Mouse (Mus musculus): ENCODE measurements around the gene Ch25h. TPM values are rescaled to one million over a fixed set of nuclear protein-coding genes. Genes with fewer than 3 reads are reported as not detected.

Gene Ch25h
- polyA plus RNA-seq, 1 experiment from 2014 or later, result not detected

DNA sequence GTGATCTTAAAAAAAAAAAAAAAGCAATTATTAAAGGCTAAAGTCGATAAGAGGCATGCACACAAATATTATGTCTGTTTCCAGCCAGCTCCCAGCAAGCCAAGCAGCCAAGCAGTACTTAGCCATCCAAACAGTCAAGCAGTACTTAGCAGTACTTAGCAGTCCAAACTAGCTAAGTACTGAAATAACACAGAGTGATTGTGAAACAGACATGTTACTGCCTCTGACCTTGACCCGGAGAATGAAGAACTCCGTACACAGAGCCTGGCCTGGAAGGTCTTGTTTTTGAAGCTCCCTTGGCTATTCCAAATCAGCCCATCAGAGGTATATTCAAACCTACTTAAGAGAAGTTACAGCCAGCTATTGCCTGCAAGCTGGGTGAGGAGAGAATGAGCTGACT lies 42.2 kb upstream of the Ch25h start:
- ATAC-seq, result no peak

GRCm38 (mm10) chr19:34516346-34516745 lies 41.4 kb upstream of the Ch25h start:
- no peak for ATAC-seq
- DNase-seq (ENCODE audit: low read depth, low spot score), result no peak
- in situ Hi-C loops (cut with MboI; ENCODE audit: low pct_unique_long_range_greater_than_20kb), result no loop called here
- no peak for TF ChIP-seq CTCF (IDR thresholded peaks at IDR 0.05)
- CTCF ChIA-PET, result interaction anchor here (1.2 to 3.4 kb wide), 3 partner anchors 10 to 16 kb away, joined by 4 to 22 read pairs (median 5); partner anchors contain the start of gene Lipa
- POLR2A ChIA-PET, result interaction anchor here (0.6 to 1.2 kb wide), 2 partner anchors 10 to 17 kb away, joined by 3 to 4 read pairs; no protein-coding TSS in a partner anchor
- H3K27me3 ChIP-seq, result no peaks in the 10 kb centered on the region

More for the DNA sequence above, 42.2 kb upstream of the Ch25h start:
- no peaks in the 10 kb centered on the region for H3K27me3 ChIP-seq
- DNase-seq (ENCODE audit: low read depth, low spot score), result no peak
- in situ Hi-C loops (cut with MboI; ENCODE audit: low pct_unique_long_range_greater_than_20kb), result no loop called here
- ChIA-PET CTCF (interaction anchor here (1.2 to 3.4 kb wide), 3 partner anchors 9 to 17 kb away, joined by 4 to 22 read pairs (median 5); partner anchors contain the start of gene Lipa), POLR2A (interaction anchor here (1.2 kb wide), 1 partner anchor 11 kb away, joined by 4 read pairs; no protein-coding TSS in a partner anchor)
- TF ChIP-seq CTCF (IDR thresholded peaks at IDR 0.05), result no peak

- no peak for TF ChIP-seq CTCF (IDR thresholded peaks at IDR 0.05)
- H3K27me3 ChIP-seq, result no peaks in the 10 kb centered on the region
- CTCF ChIA-PET, result interaction anchor here (1.1 to 3.4 kb wide), 3 partner anchors 9 to 195 kb away, joined by 3 to 22 read pairs (median 3); no protein-coding TSS in a partner anchor
- ATAC-seq (no peak), DNase-seq (ENCODE audit: low read depth, low spot score) (no peak)
- in situ Hi-C loops (cut with MboI; ENCODE audit: low pct_unique_long_range_greater_than_20kb), result no loop called here
- POLR2A ChIA-PET, result interaction anchor here (0.7 kb wide), 1 partner anchor 113 kb away, joined by 4 read pairs; no protein-coding TSS in a partner anchor
Measured at GRCm38 (mm10) chr19:34515681-34516080, 40.7 kb upstream of the Ch25h start.

GRCm38 (mm10) chr19:34511528-34511927 lies 36.6 kb upstream of the Ch25h start:
- in situ Hi-C loops (cut with MboI; ENCODE audit: low pct_unique_long_range_greater_than_20kb), result no loop called here
- TF ChIP-seq CTCF (IDR thresholded peaks at IDR 0.05), result no peak
- DNase-seq (ENCODE audit: low read depth, low spot score) (no peak), ATAC-seq (no peak)
- H3K27me3 ChIP-seq, result no peaks in the 10 kb centered on the region
- ChIA-PET CTCF (no interaction called here), POLR2A (interaction anchor here (0.6 kb wide), 1 partner anchor 11 kb away, joined by 3 read pairs; no protein-coding TSS in a partner anchor)

GRCm38 (mm10) chr19:34510717-34511116 lies 35.8 kb upstream of the Ch25h start:
- DNase-seq (ENCODE audit: low read depth, low spot score) (no peak), ATAC-seq (no peak)
- POLR2A ChIA-PET, result interaction anchor here (0.7 kb wide), 1 partner anchor 9 kb away, joined by 3 read pairs; no protein-coding TSS in a partner anchor
- in situ Hi-C loops (cut with MboI; ENCODE audit: low pct_unique_long_range_greater_than_20kb), result no loop called here
- CTCF ChIA-PET, result interaction anchor here (0.7 to 1.0 kb wide), 2 partner anchors 10 to 216 kb away, joined by 3 to 6 read pairs; no protein-coding TSS in a partner anchor
- no peaks in the 10 kb centered on the region for H3K27me3 ChIP-seq
- TF ChIP-seq CTCF (IDR thresholded peaks at IDR 0.05), result no peak

- in situ Hi-C loops (cut with MboI; ENCODE audit: low pct_unique_long_range_greater_than_20kb), result no loop called here
- DNase-seq (ENCODE audit: low read depth, low spot score) (no peak), ATAC-seq (no peak)
- no peak for TF ChIP-seq CTCF (IDR thresholded peaks at IDR 0.05)
- POLR2A ChIA-PET, result interaction anchor here (1.6 kb wide), 1 partner anchor 11 kb away, joined by 4 read pairs; no protein-coding TSS in a partner anchor
- CTCF ChIA-PET, result interaction anchor here (0.7 to 4.0 kb wide), 7 partner anchors 11 to 157 kb away, joined by 3 to 22 read pairs (median 4); partner anchors contain the start of gene Ifit2
- no peaks in the 10 kb centered on the region for H3K27me3 ChIP-seq
Measured at GRCm38 (mm10) chr19:34505161-34505721, 30.3 kb upstream of the Ch25h start.

- DNase-seq (ENCODE audit: low read depth, low spot score), result peak; percentile 43
- in situ Hi-C loops (cut with MboI; ENCODE audit: low pct_unique_long_range_greater_than_20kb), result loop anchor here (5.0 kb wide), 1 partner anchor 47 kb away; no protein-coding TSS in a partner anchor
- CTCF ChIA-PET, result interaction anchor here (0.7 to 3.3 kb wide), 17 partner anchors 9 to 256 kb away, joined by 3 to 17 read pairs (median 4); partner anchors contain the start of genes Ifit1, Ifit1bl2, Ifit2 and Lipa
- peak; percentile 96 for ATAC-seq
- POLR2A ChIA-PET, result interaction anchor here (1.1 kb wide), 1 partner anchor 135 kb away, joined by 3 read pairs; no protein-coding TSS in a partner anchor
- no peaks in the 10 kb centered on the region for H3K27me3 ChIP-seq
- peak; percentile 94 for TF ChIP-seq CTCF (IDR thresholded peaks at IDR 0.05)
Measured at GRCm38 (mm10) chr19:34500763-34501162, 25.8 kb upstream of the Ch25h start.

DNA sequence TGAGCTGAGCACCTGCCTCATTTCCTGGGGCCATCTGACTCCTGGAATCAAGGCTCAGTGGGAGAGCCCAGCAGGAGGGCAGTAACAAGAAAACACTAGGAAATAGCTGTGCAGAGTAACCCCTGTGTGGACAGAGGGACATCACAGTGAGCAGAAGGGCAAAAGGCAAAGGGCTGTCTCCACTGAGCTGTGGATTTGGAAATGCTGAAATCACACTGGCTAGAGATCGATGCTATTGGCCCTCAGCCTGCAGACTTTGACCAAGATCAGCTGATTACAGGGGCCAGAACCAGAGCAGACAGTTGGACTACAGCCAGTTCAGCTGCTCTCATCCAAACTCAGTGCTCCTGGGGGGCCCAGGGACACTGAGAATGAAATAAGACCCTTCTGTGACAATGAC lies 21.4 kb upstream of the Ch25h start:
- no peaks in the 10 kb centered on the region for H3K27me3 ChIP-seq
- ATAC-seq (no peak), DNase-seq (ENCODE audit: low read depth, low spot score) (no peak)
- CTCF ChIA-PET, result interaction anchor here (1.6 to 1.8 kb wide), 2 partner anchors 11 to 140 kb away, joined by 3 to 4 read pairs; no protein-coding TSS in a partner anchor
- POLR2A ChIA-PET, result interaction anchor here (0.9 kb wide), 1 partner anchor 12 kb away, joined by 4 read pairs; no protein-coding TSS in a partner anchor
- in situ Hi-C loops (cut with MboI; ENCODE audit: low pct_unique_long_range_greater_than_20kb), result no loop called here
- TF ChIP-seq CTCF (IDR thresholded peaks at IDR 0.05), result no peak

GRCm38 (mm10) chr19:34493859-34494258 lies 18.9 kb upstream of the Ch25h start:
- in situ Hi-C loops (cut with MboI; ENCODE audit: low pct_unique_long_range_greater_than_20kb), result no loop called here
- H3K27me3 ChIP-seq, result no peaks in the 10 kb centered on the region
- DNase-seq (ENCODE audit: low read depth, low spot score) (no peak), ATAC-seq (no peak)
- ChIA-PET CTCF (interaction anchor here (1.6 kb wide), 1 partner anchor 55 kb away, joined by 3 read pairs; no protein-coding TSS in a partner anchor), POLR2A (interaction anchor here (0.6 kb wide), 1 partner anchor 177 kb away, joined by 3 read pairs; no protein-coding TSS in a partner anchor)
- TF ChIP-seq CTCF (IDR thresholded peaks at IDR 0.05), result no peak

DNA sequence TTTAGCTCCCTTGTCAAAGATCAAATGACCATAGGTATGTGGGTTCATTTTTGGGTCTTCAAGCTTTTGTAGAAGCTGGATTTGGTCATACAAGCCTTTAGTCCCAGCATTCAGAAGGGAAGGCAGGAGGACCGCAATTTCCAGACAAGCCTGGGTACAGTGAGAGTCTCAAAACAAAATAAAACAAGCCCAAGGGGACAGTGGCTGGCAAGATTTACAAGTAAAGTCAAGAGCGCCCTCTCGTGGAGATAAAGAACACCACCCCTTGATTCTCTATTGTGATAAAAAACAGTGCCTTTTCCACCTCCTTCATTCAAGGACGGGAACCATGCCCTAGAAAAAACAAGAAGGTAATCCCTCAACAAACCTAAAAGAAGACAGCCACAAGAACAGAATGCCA lies 8.6 kb upstream of the Ch25h start:
- no peak for DNase-seq (ENCODE audit: low read depth, low spot score)
- POLR2A ChIA-PET, result no interaction called here
- TF ChIP-seq CTCF (IDR thresholded peaks at IDR 0.05), result peak; percentile 82
- peaks cover 3% of the 10 kb centered on the region for H3K27me3 ChIP-seq
- CTCF ChIA-PET, result interaction anchor here (0.6 to 2.9 kb wide), 9 partner anchors 17 to 243 kb away, joined by 3 to 12 read pairs (median 4); no protein-coding TSS in a partner anchor
- ATAC-seq, result peak; percentile 57
- in situ Hi-C loops (cut with MboI; ENCODE audit: low pct_unique_long_range_greater_than_20kb), result no loop called here
